Mouse (Mus musculus) olfactory bulb, adult 2 months (tissue): ENCODE results near the gene Gm10135. TPM values are rescaled to one million over a fixed set of nuclear protein-coding genes. Genes with fewer than 3 reads are reported as not detected.
A peak's percentile ranks its signal among the peaks of the same experiment; 100 is the strongest.
"Not testable (repeated sequence)": the region's sequence is repeated elsewhere in the genome, so short reads cannot be mapped to it uniquely, and the experiment has no call there.

Experiments
- H3K27ac ChIP-seq: fragments of 200-500 bp; 2 replicates; pipeline ENCODE4 v1.5.1; 2012; ENCODE audit warnings: low read depth, low read length; ENCODE audit not compliant: insufficient read depth
- H3K4me1 ChIP-seq: fragments of 200-500 bp; 2 replicates; pipeline ENCODE4 v1.6.1; 2012; ENCODE audit warnings: low read length; ENCODE audit not compliant: control insufficient read depth, insufficient read depth
- H3K4me3 ChIP-seq: fragments of 200-500 bp; 2 replicates; pipeline ENCODE4 v1.5.1; 2012; ENCODE audit warnings: mild to moderate bottlenecking, low read depth, low read length, moderate library complexity; ENCODE audit not compliant: insufficient read depth
- CTCF ChIP-seq: fragments of 200-500 bp; IDR thresholded peaks from 2 replicates; pipeline ENCODE4 v1.5.1; 2012; ENCODE audit warnings: low read depth, mild to moderate bottlenecking, low read length, moderate library complexity; ENCODE audit not compliant: insufficient read depth
- POLR2A ChIP-seq: fragments of 200-500 bp; IDR thresholded peaks from 2 replicates; pipeline ENCODE4 v1.6.1; 2012; ENCODE audit warnings: mild to moderate bottlenecking, low read depth, low read length, moderate library complexity; ENCODE audit not compliant: insufficient read depth
- WGBS: fragments of 180-500 bp; shearing (Covaris S2); methylation state at CpG from one replicate; pipeline ENCODE4 v1.1.7; 2018; 5-methylcytosine and 5-hydroxymethylcytosine counted together
- polyA plus RNA-seq: library from polyadenylated mRNA; stranded (reverse); fragments of >200 nt; gene quantifications from 2 replicates; pipeline ENCODE4 v1.2.4, GENCODE M21; 2012; ENCODE audit warnings: low replicate concordance; ENCODE audit not compliant: missing spikeins, insufficient read depth, insufficient read length

The Gm10135 gene
- polyA plus RNA-seq = not detected in 2 replicates

GRCm38 (mm10) chr5:72974602-72975001 is at the start of gene Gm10135:
TSS of gene Gm10135 (minus strand) at chr5:72974702.
- H3K4me3 ChIP-seq = no peak within 1 kb of the TSS
- 95% methylated on average over 7 of the region's 7 CpGs for WGBS
- TF ChIP-seq POLR2A (no peak), CTCF (no peak)
- no peak within 1 kb of the TSS for H3K27ac ChIP-seq
- H3K4me1 ChIP-seq = peaks cover 2% of the 10 kb centered on the region; the same call in 1 of the 2 replicates

GRCm38 (mm10) chr5:73023801-73024200 is 49.3 kb upstream of the Gm10135 start:
- WGBS = 93% methylated on average over 13 of the region's 13 CpGs
- Histone ChIP-seq H3K4me1 (no peaks in the 10 kb centered on the region), H3K27ac (no peak overlapping the region), H3K4me3 (no peak overlapping the region)
- TF ChIP-seq POLR2A (no peak), CTCF (no peak)

GRCm38 (mm10) chr5:73014745-73015144 is 40.2 kb upstream of the Gm10135 start:
- no peak overlapping the region for H3K27ac ChIP-seq
- H3K4me3 ChIP-seq = no peak overlapping the region
- no peak for TF ChIP-seq CTCF
- no peak for TF ChIP-seq POLR2A
- 45% methylated on average over 9 of the region's 9 CpGs for WGBS
- H3K4me1 ChIP-seq = peaks cover 3% of the 10 kb centered on the region; the same call in 1 of the 2 replicates

GRCm38 (mm10) chr5:73013611-73014287 is 39.2 kb upstream of the Gm10135 start:
- H3K4me1 ChIP-seq, H3K27ac ChIP-seq: not testable (repeated sequence)
- 4% methylated on average over 61 of the region's 65 CpGs for WGBS
- H3K4me3 ChIP-seq = peak overlapping the region; percentile 18

GRCm38 (mm10) chr5:73012884-73013610 is 38.5 kb upstream of the Gm10135 start:
- not testable (repeated sequence) for H3K4me1 ChIP-seq, H3K27ac ChIP-seq, H3K4me3 ChIP-seq
- WGBS = 39% methylated on average over 27 of the region's 27 CpGs

GRCm38 (mm10) chr5:73011806-73012205 is 37.3 kb upstream of the Gm10135 start:
- H3K27ac ChIP-seq, H3K4me3 ChIP-seq, H3K4me1 ChIP-seq: not testable (repeated sequence)
- 93% methylated on average over 16 of the region's 16 CpGs for WGBS

- WGBS = 63% methylated on average over 8 of the region's 8 CpGs
- not testable (repeated sequence) for H3K27ac ChIP-seq, H3K4me3 ChIP-seq, H3K4me1 ChIP-seq
Measured at GRCm38 (mm10) chr5:73008230-73008629, 33.7 kb upstream of the Gm10135 start.

GRCm38 (mm10) chr5:73007582-73007959 is 33.1 kb upstream of the Gm10135 start:
- WGBS = 57% methylated on average over 5 of the region's 5 CpGs
- TF ChIP-seq CTCF = no peak
- TF ChIP-seq POLR2A = no peak
- H3K27ac ChIP-seq = no peak overlapping the region
- H3K4me3 ChIP-seq = no peak overlapping the region
- peaks cover 7% of the 10 kb centered on the region for H3K4me1 ChIP-seq

- 9% methylated on average over 65 of the region's 65 CpGs for WGBS
- Histone ChIP-seq H3K4me3 (peak within 1 kb of the TSS; percentile 41), H3K27ac (no peak within 1 kb of the TSS), H3K4me1 (peaks cover 7% of the 10 kb centered on the region)
- no peak for TF ChIP-seq POLR2A
- TF ChIP-seq CTCF = no peak
Measured at GRCm38 (mm10) chr5:73006784-73007581, 32.5 kb upstream of the Gm10135 start, which contains the start of gene Slc10a4. TSS of gene Slc10a4 (plus strand) at chr5:73006883.
